Mouse (Mus musculus): Measurements from ENCODE around the gene Grid1. TPM values are rescaled to one million over a fixed set of nuclear protein-coding genes. Genes with fewer than 3 reads are reported as not detected.

The Grid1 gene
- polyA plus RNA-seq, 1 experiment from 2014 or later = 0.61 TPM

GRCm38 (mm10) chr14:35006736-35007135, 186.8 kb downstream of the Grid1 start:
- DNase-seq (ENCODE audit: low spot score, missing footprints) = no peak
- H3K4me2 ChIP-seq = no peak overlapping the region
- no peak overlapping the region for H3K9ac ChIP-seq (ENCODE audit: low read length)
- 85% methylated on average over 7 of the region's 7 CpGs for WGBS
- no peak for ATAC-seq (ENCODE audit: low FRiP score)
- H3K36me3 ChIP-seq (ENCODE audit: control insufficient read depth, insufficient read depth, low read length) = no peaks in the 10 kb centered on the region
- H3K9me3 ChIP-seq (ENCODE audit: control insufficient read depth, low read length) = no peaks in the 10 kb centered on the region
- no peaks in the 10 kb centered on the region for H3K4me1 ChIP-seq (ENCODE audit: control insufficient read depth, insufficient read depth, low read length)
- no peak overlapping the region for H3K4me3 ChIP-seq (ENCODE audit: low read depth, low read length)
- no peak overlapping the region for H3K27ac ChIP-seq (ENCODE audit: low read depth, low read length)
- H3K27me3 ChIP-seq (ENCODE audit: control insufficient read depth, insufficient read depth, low read length) = no peaks in the 10 kb centered on the region

GRCm38 (mm10) chr14:35008674-35009073, 188.8 kb downstream of the Grid1 start:
- no peaks in the 10 kb centered on the region for H3K36me3 ChIP-seq (ENCODE audit: control insufficient read depth, insufficient read depth, low read length)
- no peak overlapping the region for H3K9ac ChIP-seq (ENCODE audit: low read length)
- H3K9me3 ChIP-seq (ENCODE audit: control insufficient read depth, low read length) = no peaks in the 10 kb centered on the region
- H3K4me1 ChIP-seq (ENCODE audit: control insufficient read depth, insufficient read depth, low read length) = no peaks in the 10 kb centered on the region
- 65% methylated on average over 3 of the region's 3 CpGs for WGBS
- H3K4me3 ChIP-seq (ENCODE audit: low read depth, low read length) = no peak overlapping the region
- DNase-seq (ENCODE audit: low spot score, missing footprints) (no peak), ATAC-seq (ENCODE audit: low FRiP score) (no peak)
- H3K27me3 ChIP-seq (ENCODE audit: control insufficient read depth, insufficient read depth, low read length) = no peaks in the 10 kb centered on the region
- H3K27ac ChIP-seq (ENCODE audit: low read depth, low read length) = no peak overlapping the region
- no peak overlapping the region for H3K4me2 ChIP-seq

- Histone ChIP-seq H3K36me3 (ENCODE audit: control insufficient read depth, insufficient read depth, low read length) (no peaks in the 10 kb centered on the region), H3K9me3 (ENCODE audit: control insufficient read depth, low read length) (no peaks in the 10 kb centered on the region), H3K4me2 (no peak overlapping the region), H3K27ac (ENCODE audit: low read depth, low read length) (no peak overlapping the region), H3K4me1 (ENCODE audit: control insufficient read depth, insufficient read depth, low read length) (no peaks in the 10 kb centered on the region), H3K27me3 (ENCODE audit: control insufficient read depth, insufficient read depth, low read length) (no peaks in the 10 kb centered on the region), H3K9ac (ENCODE audit: low read length) (no peak overlapping the region), H3K4me3 (ENCODE audit: low read depth, low read length) (no peak overlapping the region)
- 34% methylated on average over 9 of the region's 9 CpGs for WGBS
- DNase-seq (ENCODE audit: low spot score, missing footprints) = no peak
- ATAC-seq (ENCODE audit: low FRiP score) = no peak
These were observed 189.2 kb downstream of the Grid1 start for GRCm38 (mm10) chr14:35009074-35009473.

DNA sequence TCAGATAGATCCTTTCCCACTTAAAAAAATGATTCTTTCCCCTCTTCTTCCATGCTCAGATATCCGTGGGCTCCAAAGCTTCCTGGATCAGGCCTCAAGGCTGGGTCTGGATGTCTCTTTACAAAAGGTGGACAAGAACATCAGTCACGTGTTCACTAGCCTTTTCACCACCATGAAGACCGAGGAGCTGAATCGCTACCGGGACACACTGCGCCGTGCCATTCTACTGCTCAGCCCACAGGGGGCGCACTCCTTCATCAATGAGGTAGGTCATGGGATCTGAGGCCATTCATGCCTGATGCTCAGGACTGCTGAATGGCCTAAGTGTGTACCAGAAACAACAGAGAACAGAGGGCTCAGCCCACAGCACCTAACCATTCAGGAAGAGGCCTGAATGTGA, 206.8 kb downstream of the Grid1 start:
- Histone ChIP-seq H3K9ac (ENCODE audit: low read length) (no peak overlapping the region), H3K4me2 (no peak overlapping the region), H3K27me3 (ENCODE audit: control insufficient read depth, insufficient read depth, low read length) (no peaks in the 10 kb centered on the region), H3K36me3 (ENCODE audit: control insufficient read depth, insufficient read depth, low read length) (no peaks in the 10 kb centered on the region), H3K27ac (ENCODE audit: low read depth, low read length) (no peak overlapping the region), H3K9me3 (ENCODE audit: control insufficient read depth, low read length) (no peaks in the 10 kb centered on the region), H3K4me3 (ENCODE audit: low read depth, low read length) (no peak overlapping the region), H3K4me1 (ENCODE audit: control insufficient read depth, insufficient read depth, low read length) (no peaks in the 10 kb centered on the region)
- ATAC-seq (ENCODE audit: low FRiP score) = no peak
- 89% methylated on average over 8 of the region's 8 CpGs for WGBS
- DNase-seq (ENCODE audit: low spot score, missing footprints) = no peak

- Histone ChIP-seq H3K27me3 (ENCODE audit: control insufficient read depth, insufficient read depth, low read length) (no peaks in the 10 kb centered on the region), H3K4me2 (no peak overlapping the region), H3K36me3 (ENCODE audit: control insufficient read depth, insufficient read depth, low read length) (no peaks in the 10 kb centered on the region), H3K27ac (ENCODE audit: low read depth, low read length) (no peak overlapping the region), H3K4me1 (ENCODE audit: control insufficient read depth, insufficient read depth, low read length) (no peaks in the 10 kb centered on the region), H3K4me3 (ENCODE audit: low read depth, low read length) (no peak overlapping the region), H3K9me3 (ENCODE audit: control insufficient read depth, low read length) (no peaks in the 10 kb centered on the region), H3K9ac (ENCODE audit: low read length) (no peak overlapping the region)
- WGBS = 69% methylated on average over 11 of the region's 11 CpGs
- no peak for DNase-seq (ENCODE audit: low spot score, missing footprints)
- ATAC-seq (ENCODE audit: low FRiP score) = no peak
These were observed 207.7 kb downstream of the Grid1 start for GRCm38 (mm10) chr14:35027501-35028140.

- ATAC-seq (ENCODE audit: low FRiP score) = no peak
- H3K9me3 ChIP-seq (ENCODE audit: control insufficient read depth, low read length) = no peaks in the 10 kb centered on the region
- H3K27me3 ChIP-seq (ENCODE audit: control insufficient read depth, insufficient read depth, low read length) = no peaks in the 10 kb centered on the region
- 95% methylated on average over 2 of the region's 2 CpGs for WGBS
- H3K27ac ChIP-seq (ENCODE audit: low read depth, low read length) = no peak overlapping the region
- H3K9ac ChIP-seq (ENCODE audit: low read length) = no peak overlapping the region
- H3K4me2 ChIP-seq = no peak overlapping the region
- no peak for DNase-seq (ENCODE audit: low spot score, missing footprints)
- no peaks in the 10 kb centered on the region for H3K36me3 ChIP-seq (ENCODE audit: control insufficient read depth, insufficient read depth, low read length)
- H3K4me3 ChIP-seq (ENCODE audit: low read depth, low read length) = no peak overlapping the region
- no peaks in the 10 kb centered on the region for H3K4me1 ChIP-seq (ENCODE audit: control insufficient read depth, insufficient read depth, low read length)
These were observed 209.7 kb downstream of the Grid1 start for GRCm38 (mm10) chr14:35029626-35030025.

DNA sequence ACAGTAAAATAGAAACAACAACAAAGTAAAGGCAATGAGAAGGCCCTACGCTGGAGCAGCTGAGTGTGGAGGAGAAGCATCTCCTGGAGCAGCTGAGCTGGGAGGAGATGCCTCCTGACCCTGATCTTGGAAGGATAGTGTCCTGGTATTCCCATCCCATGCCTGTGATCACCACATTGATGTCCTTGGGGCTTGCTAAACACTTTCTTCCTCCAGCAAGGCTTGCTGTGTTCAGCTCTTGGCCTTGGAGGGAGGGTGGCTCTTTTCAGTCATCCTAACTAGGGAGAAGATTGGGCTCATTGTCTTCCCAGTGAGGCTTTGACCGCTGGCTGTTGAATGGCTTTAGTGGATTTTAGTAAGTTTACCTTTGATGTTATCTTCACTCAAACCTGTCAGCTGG, 210.4 kb downstream of the Grid1 start:
- WGBS = 85% methylated on average over 2 of the region's 2 CpGs
- Histone ChIP-seq H3K27ac (ENCODE audit: low read depth, low read length) (no peak overlapping the region), H3K4me1 (ENCODE audit: control insufficient read depth, insufficient read depth, low read length) (no peaks in the 10 kb centered on the region), H3K4me3 (ENCODE audit: low read depth, low read length) (no peak overlapping the region), H3K36me3 (ENCODE audit: control insufficient read depth, insufficient read depth, low read length) (no peaks in the 10 kb centered on the region), H3K4me2 (no peak overlapping the region), H3K9ac (ENCODE audit: low read length) (no peak overlapping the region), H3K27me3 (ENCODE audit: control insufficient read depth, insufficient read depth, low read length) (no peaks in the 10 kb centered on the region), H3K9me3 (ENCODE audit: control insufficient read depth, low read length) (no peaks in the 10 kb centered on the region)
- DNase-seq (ENCODE audit: low spot score, missing footprints) (no peak), ATAC-seq (ENCODE audit: low FRiP score) (no peak)

- ATAC-seq (ENCODE audit: low FRiP score) (no peak), DNase-seq (ENCODE audit: low spot score, missing footprints) (no peak)
- Histone ChIP-seq H3K27ac (ENCODE audit: low read depth, low read length) (no peak overlapping the region), H3K36me3 (ENCODE audit: control insufficient read depth, insufficient read depth, low read length) (no peaks in the 10 kb centered on the region), H3K9me3 (ENCODE audit: control insufficient read depth, low read length) (no peaks in the 10 kb centered on the region), H3K9ac (ENCODE audit: low read length) (no peak overlapping the region), H3K4me2 (no peak overlapping the region), H3K4me1 (ENCODE audit: control insufficient read depth, insufficient read depth, low read length) (no peaks in the 10 kb centered on the region), H3K27me3 (ENCODE audit: control insufficient read depth, insufficient read depth, low read length) (no peaks in the 10 kb centered on the region), H3K4me3 (ENCODE audit: low read depth, low read length) (no peak overlapping the region)
- 84% methylated on average over 1 of the region's 1 CpGs for WGBS
These were observed 212.4 kb downstream of the Grid1 start for GRCm38 (mm10) chr14:35032283-35032682.

GRCm38 (mm10) chr14:35044268-35044667, 224.4 kb downstream of the Grid1 start:
- H3K27ac ChIP-seq (ENCODE audit: low read depth, low read length) = no peak overlapping the region
- H3K36me3 ChIP-seq (ENCODE audit: control insufficient read depth, insufficient read depth, low read length) = no peaks in the 10 kb centered on the region
- H3K9ac ChIP-seq (ENCODE audit: low read length) = no peak overlapping the region
- ATAC-seq (ENCODE audit: low FRiP score) (no peak), DNase-seq (ENCODE audit: low spot score, missing footprints) (no peak)
- no peaks in the 10 kb centered on the region for H3K9me3 ChIP-seq (ENCODE audit: control insufficient read depth, low read length)
- H3K4me1 ChIP-seq (ENCODE audit: control insufficient read depth, insufficient read depth, low read length) = no peaks in the 10 kb centered on the region
- no peaks in the 10 kb centered on the region for H3K27me3 ChIP-seq (ENCODE audit: control insufficient read depth, insufficient read depth, low read length)
- no peak overlapping the region for H3K4me2 ChIP-seq
- 73% methylated on average over 5 of the region's 5 CpGs for WGBS
- H3K4me3 ChIP-seq (ENCODE audit: low read depth, low read length) = no peak overlapping the region

All from midbrain, embryonic 11.5 days (tissue).